Mouse (Mus musculus) liver, embryonic 14.5 days (tissue): ENCODE data around the gene Abcb5. TPM values are rescaled to one million over a fixed set of nuclear protein-coding genes. Genes with fewer than 3 reads are reported as not detected.
"Not testable (repeated sequence)": the region's sequence is repeated elsewhere in the genome, so short reads cannot be mapped to it uniquely, and the experiment has no call there.

Source experiments
- ATAC-seq: fragments of 200-750 bp; cut with Nextera tagmentation; 2 replicates; pipeline ENCODE4 v1.8.0; 2017; ENCODE audit warnings: moderate number of reproducible peaks, mild to moderate bottlenecking, moderate library complexity; ENCODE audit not compliant: insufficient read depth
- DNase-seq, 3 experiments: peaks; one replicate each; pipeline ENCODE4 v3.0.0-alpha.2; 2012 to 2013; ENCODE audit warnings: low read depth in 3 of 3, low spot score in 3 of 3
- H3K27ac ChIP-seq: fragments of 300-500 bp; sonication (generic); 2 replicates; pipeline ENCODE4 v1.5.1; 2014; ENCODE audit warnings: moderate library complexity, mild to moderate bottlenecking, control low read depth, inconsistent platforms
- H3K27me3 ChIP-seq: fragments of 300-500 bp; sonication (generic); 2 replicates; pipeline ENCODE4 v1.6.1; 2014; ENCODE audit warnings: mild to moderate bottlenecking, low read length, moderate library complexity; ENCODE audit not compliant: control insufficient read depth, insufficient read depth
- H3K36me3 ChIP-seq: fragments of 300-500 bp; sonication (generic); replicated peaks from 2 replicates; pipeline ENCODE4 v1.6.1; 2014; ENCODE audit warnings: low read depth; ENCODE audit not compliant: control insufficient read depth, insufficient read depth
- H3K4me1 ChIP-seq, 2 experiments: fragments of 200-500 bp in 1 of 2; fragments of 300-500 bp in 1 of 2; sonication (generic) in 1 of 2; replicated peaks; 2 replicates each; pipeline ENCODE4 v1.6.1; 2012 to 2014; ENCODE audit warnings: antibody characterized with exemption in 1 of 2, inconsistent platforms in 1 of 2, low read length in 1 of 2; ENCODE audit not compliant: control insufficient read depth in 2 of 2, insufficient read depth in 2 of 2
- H3K4me2 ChIP-seq: fragments of 300-500 bp; sonication (generic); 2 replicates; pipeline ENCODE4 v1.6.1; 2014; ENCODE audit warnings: low read depth, mild to moderate bottlenecking, control low read depth, moderate library complexity
- H3K4me3 ChIP-seq, 2 experiments: fragments of 200-500 bp in 1 of 2; fragments of 300-500 bp in 1 of 2; sonication (generic) in 1 of 2; 2 replicates each; pipeline ENCODE4 v1.5.1; 2012 to 2014; ENCODE audit warnings: low read depth in 2 of 2, low read length in 2 of 2, mild to moderate bottlenecking in 2 of 2, control low read depth in 1 of 2, inconsistent platforms in 1 of 2, moderate library complexity in 1 of 2; ENCODE audit not compliant: insufficient read depth in 1 of 2
- H3K9ac ChIP-seq: fragments of 300-500 bp; sonication (generic); replicated peaks from 2 replicates; pipeline ENCODE4 v1.6.1; 2014; ENCODE audit warnings: mild to moderate bottlenecking, control low read depth, moderate library complexity
- H3K9me3 ChIP-seq: fragments of 300-500 bp; sonication (generic); 2 replicates; pipeline ENCODE4 v1.6.1; 2016; ENCODE audit warnings: low read length, mixed read lengths; ENCODE audit not compliant: control insufficient read depth
- CTCF ChIP-seq: IDR thresholded peaks from 2 replicates; pipeline ENCODE4 v1.5.1; 2016; ENCODE audit warnings: antibody characterized with exemption, low read depth, control low read depth
- EP300 ChIP-seq: IDR thresholded peaks from 2 replicates; pipeline ENCODE4 v1.6.1; 2016; ENCODE audit warnings: antibody characterized with exemption, low read depth
- WGBS: fragments of 180-500 bp; shearing (Covaris S2); extraction: QIAGEN DNeasy Blood & Tissue Kit; methylation state at CpG from one replicate; pipeline ENCODE4 v1.1.7; 2014; ENCODE audit not compliant: insufficient replicate concordance; 5-methylcytosine and 5-hydroxymethylcytosine counted together
- polyA plus RNA-seq, 2 experiments: library from polyadenylated mRNA; depleted of rRNA in 1 of 2; stranded (reverse) in 1 of 2; unstranded in 1 of 2; fragments of >200 nt; fragmentation: Nextera tagmentation in 1 of 2; extraction: Ambion mirVana in 1 of 2; gene quantifications; 2 replicates each; pipeline versions ENCODE4 v1.2.1 to v1.2.3; 2012 to 2014

Abcb5 gene
- polyA plus RNA-seq, 2 experiments = not detected

GRCm38 (mm10) chr12:118930386-118931318 lies 35.6 kb downstream of the Abcb5 start:
- H3K4me3 ChIP-seq = no peak overlapping the region
- TF ChIP-seq EP300 (no peak), CTCF (peak; percentile 48)
- no peak overlapping the region for H3K9ac ChIP-seq
- WGBS = 22% methylated on average over 13 of the region's 13 CpGs
- 0 out of 2 replicates have a peak, but pooled peaks have one; percentile 21 for ATAC-seq
- H3K27me3 ChIP-seq = no peaks in the 10 kb centered on the region
- no peaks in the 10 kb centered on the region for H3K36me3 ChIP-seq
- no peaks in the 10 kb centered on the region for H3K9me3 ChIP-seq
- no peak overlapping the region for H3K27ac ChIP-seq
- H3K4me1 ChIP-seq = no peaks in the 10 kb centered on the region
- no peak overlapping the region for H3K4me2 ChIP-seq
- DNase-seq = peak; percentile 4 to 28 (median 20)

DNA sequence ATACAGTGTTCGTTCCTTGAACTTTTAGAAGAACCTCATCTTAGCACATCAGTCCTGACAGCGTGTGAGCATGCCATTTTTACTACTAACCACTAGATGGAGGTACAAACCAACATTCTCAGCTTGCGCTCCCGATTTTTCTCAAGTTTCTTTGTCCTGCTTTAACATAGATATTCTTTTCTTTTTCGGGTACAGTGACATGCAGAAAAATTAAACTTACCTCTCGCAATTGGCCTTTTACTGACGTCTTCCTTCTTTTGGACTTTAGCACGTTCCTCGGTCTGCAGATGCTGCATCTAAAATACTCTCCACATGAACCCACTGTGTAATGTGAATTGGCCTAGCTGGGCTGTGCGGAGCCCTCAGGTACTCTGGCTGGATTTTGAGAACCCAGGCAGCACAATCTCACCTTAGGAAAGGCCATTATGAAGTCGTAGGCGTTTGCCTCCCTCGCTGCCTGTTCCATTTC lies 39.4 kb downstream of the Abcb5 start:
- Histone ChIP-seq H3K9ac (no peak overlapping the region), H3K27me3 (no peaks in the 10 kb centered on the region), H3K4me2 (no peak overlapping the region), H3K36me3 (no peaks in the 10 kb centered on the region), H3K4me3 (no peak overlapping the region), H3K9me3 (no peaks in the 10 kb centered on the region), H3K4me1 (no peaks in the 10 kb centered on the region), H3K27ac (no peak overlapping the region)
- TF ChIP-seq EP300 (no peak), CTCF (peak; percentile 37; the same call in 1 of the 2 replicates)
- 18% methylated on average over 13 of the region's 13 CpGs for WGBS
- DNase-seq (peak in 2 of 3 experiments; percentile 1 to 4), ATAC-seq (no peak)

DNA sequence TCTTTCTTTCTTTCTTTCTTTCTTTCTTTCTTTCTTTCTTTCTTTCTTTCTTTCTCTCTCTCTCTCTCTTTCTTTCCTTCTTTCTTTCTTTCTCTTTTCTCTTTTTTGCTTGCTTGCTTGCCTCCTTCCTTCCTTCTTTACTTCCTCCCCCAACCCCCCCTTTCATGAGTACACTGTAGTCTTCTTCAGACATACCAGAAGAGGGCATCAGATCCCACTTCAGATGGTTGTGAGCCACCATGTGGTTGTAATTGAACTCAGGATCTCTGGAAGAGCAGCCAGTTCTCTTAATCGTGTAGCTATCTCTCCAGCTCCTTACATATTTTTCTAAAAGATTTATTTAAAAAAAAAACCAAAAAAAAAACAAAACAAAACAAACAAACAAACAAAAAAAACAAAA lies 42.3 kb downstream of the Abcb5 start:
- not testable (repeated sequence) for H3K4me3 ChIP-seq, ATAC-seq, H3K9me3 ChIP-seq, H3K4me1 ChIP-seq, DNase-seq, H3K4me2 ChIP-seq, H3K36me3 ChIP-seq, H3K9ac ChIP-seq, H3K27ac ChIP-seq, H3K27me3 ChIP-seq
- WGBS = 24% methylated on average over 1 of the region's 1 CpGs

DNA sequence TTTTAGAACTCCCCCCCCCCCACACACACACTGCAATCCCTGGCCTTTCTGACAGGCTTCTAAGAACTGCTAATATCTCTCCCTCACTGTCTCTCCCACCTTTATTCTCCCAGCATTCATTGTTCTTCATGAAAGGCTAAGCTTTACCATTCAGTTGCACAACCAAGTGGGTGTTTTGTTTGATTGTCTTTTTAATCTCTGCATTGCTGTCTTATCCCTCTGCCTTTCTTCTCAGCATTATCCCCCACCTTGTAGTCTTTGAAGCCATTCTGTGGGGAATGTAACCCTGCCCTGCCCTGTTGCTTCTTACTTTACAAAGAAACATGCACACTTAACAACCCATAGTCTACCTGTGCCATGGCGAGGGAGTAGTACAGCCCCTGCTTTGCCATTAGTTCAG lies 48.5 kb downstream of the Abcb5 start:
- no peak for ATAC-seq
- Histone ChIP-seq H3K27me3 (no peaks in the 10 kb centered on the region), H3K9me3 (no peaks in the 10 kb centered on the region), H3K36me3 (no peaks in the 10 kb centered on the region), H3K27ac (no peak overlapping the region), H3K4me3 (no peak overlapping the region), H3K4me1 (no peaks in the 10 kb centered on the region), H3K9ac (no peak overlapping the region), H3K4me2 (no peak overlapping the region)
- 40% methylated on average over 1 of the region's 1 CpGs for WGBS
- DNase-seq = no peak
- TF ChIP-seq CTCF (no peak), EP300 (no peak)

- Histone ChIP-seq H3K4me1 (no peaks in the 10 kb centered on the region), H3K36me3 (no peaks in the 10 kb centered on the region), H3K4me3 (no peak overlapping the region), H3K4me2 (no peak overlapping the region), H3K27ac (no peak overlapping the region), H3K9me3 (no peaks in the 10 kb centered on the region), H3K27me3 (no peaks in the 10 kb centered on the region), H3K9ac (no peak overlapping the region)
- no peak for TF ChIP-seq CTCF
- TF ChIP-seq EP300 = no peak
- ATAC-seq (no peak), DNase-seq (no peak)
- 49% methylated on average over 2 of the region's 2 CpGs for WGBS
Observed at GRCm38 (mm10) chr12:118910360-118910759, 55.9 kb downstream of the Abcb5 start.
